Mouse (Mus musculus): Measurements from ENCODE around the gene Hsd17b1. TPM values are rescaled to one million over a fixed set of nuclear protein-coding genes. Genes with fewer than 3 reads are reported as not detected.
A peak's percentile ranks its signal among the peaks of the same experiment; 100 is the strongest.

Gene Hsd17b1
- not detected for polyA plus RNA-seq (2017; shearing (Covaris generic))

DNA sequence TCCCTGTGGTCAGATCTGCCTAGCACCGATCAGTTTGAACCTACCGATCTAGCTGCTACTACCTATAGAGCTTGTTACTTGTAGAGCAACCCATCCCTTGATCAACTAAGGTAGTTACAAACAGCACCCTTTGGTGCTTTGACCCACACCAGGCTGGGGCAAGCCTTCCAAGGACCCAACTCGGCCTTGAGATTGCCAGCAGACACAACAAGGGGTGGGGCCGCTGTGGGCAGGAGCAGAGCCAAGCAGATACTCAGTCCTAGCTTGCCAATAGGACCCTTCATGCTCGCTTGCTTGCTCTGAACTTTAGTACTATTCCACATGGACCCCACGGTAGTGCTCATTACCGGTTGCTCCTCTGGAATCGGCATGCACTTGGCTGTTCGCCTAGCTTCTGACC, at the start of gene Hsd17b1:
TSS of gene Hsd17b1 (plus strand) at position 291 of the 400 bp plus-strand sequence.
- ATAC-seq: no peak

DNA sequence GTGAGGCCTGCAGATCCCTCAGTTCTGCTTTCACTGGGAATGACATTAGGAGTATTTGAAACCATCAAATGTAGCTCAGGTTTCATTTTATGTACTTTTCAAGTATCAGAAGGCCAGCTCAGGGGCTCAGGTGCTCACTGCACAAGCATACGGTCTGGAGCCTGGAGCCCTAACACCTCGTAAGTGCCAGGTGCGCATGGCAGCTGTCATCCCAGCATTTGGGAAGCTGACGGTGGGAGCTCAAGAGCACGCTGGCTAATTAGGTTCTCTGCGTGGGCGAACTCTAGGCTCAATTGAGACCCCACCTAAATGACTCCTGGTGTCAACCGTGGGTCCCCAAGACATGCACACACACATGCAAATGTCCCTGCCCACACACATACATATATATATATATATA, 48.9 kb upstream of the Hsd17b1 start:
- ATAC-seq: no peak

DNA sequence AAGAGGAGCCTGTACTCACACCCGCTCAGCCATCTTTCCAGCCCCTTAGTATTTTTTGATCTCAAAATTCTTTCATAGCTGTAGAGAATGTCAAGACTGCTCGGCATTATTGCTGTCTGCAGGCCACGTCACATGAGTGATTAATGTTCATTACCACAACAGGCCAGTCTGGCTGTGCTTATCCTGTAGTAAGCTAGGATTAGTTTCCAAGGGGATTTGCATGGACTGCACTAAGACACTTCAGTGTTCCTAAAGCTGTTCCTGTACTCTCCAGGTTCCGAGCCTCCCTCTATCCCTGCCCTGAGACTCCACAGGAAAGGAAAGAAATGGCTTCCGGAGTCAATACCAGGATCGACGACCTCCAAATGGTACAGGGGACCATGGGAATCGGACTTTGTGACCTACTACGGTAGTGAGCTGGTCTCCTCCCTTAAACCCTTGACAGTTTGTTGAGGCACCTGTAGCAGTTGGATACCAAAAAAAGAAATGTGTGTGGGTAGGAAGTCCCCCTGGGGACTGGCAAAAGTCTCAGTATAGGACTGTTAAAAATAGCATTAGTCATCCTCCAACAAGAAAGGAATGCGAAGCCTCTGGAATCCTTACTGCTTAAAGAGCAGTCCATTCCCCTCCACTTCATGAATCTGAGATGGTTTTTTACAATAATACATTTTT, 47.9 kb upstream of the Hsd17b1 start:
- ATAC-seq: no peak

DNA sequence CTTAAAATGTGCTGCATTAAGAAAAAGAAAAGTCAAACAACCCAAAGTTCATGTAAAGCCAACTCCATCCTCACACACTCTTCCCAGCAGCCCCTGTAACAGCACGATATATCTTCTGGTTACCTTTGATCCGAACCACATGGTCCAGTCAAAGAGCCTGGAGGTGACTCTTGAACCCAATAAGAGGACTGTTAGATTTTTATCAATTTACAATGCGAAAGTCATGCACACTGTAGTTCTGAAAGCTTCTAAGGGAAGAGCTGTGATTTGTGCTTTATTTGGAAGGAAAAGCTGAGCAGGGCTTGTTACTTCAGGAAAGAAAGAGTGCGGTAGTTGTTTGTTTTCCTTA, 47.4 kb upstream of the Hsd17b1 start:
- ATAC-seq: no peak

DNA sequence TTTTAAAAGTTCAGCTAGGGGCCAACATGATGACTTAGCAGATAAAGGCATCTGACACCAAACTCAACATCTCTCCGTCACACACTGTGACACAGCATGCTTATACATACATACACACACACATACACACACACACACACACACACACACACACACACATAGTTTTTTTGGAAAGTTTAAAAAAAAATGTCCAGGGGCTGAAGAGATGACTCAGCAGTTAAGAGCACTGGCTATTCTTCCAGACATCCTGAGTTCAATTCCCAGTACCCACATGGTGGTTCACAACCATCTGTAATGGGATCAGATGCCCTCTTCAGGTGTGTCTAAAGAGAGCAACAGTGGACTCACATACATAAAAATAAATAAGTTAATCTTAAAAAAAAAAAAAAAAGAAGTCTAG, 46.7 kb upstream of the Hsd17b1 start:
- ATAC-seq: no peak

DNA sequence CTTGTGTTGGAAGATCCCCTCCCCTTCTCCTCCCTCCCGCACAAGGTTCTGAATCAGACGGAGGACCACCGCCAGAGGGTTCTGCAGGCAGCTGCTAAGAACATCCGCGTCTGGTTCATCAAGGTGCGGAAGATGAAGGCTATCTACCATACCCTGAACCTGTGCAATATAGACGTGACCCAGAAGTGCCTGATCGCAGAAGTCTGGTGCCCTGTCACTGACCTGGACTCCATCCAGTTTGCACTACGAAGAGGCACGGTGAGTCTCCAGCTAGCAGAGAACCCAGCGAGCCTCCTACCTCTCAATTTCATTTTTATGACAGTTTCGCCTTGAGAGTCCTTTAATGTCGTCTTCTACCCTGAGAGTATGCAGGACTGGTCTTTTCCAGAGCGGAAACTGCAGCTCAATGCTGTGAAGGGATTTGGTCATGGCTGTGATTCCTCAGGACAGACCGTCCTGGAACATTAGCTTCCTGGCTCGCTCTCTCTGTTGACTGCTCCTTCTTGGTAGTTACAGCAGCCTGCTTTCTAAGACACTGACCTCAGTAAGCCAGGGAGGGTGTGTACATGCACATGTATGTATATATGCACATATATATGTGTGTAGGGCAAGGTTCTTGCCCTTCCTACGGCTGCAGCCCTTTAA, 44.2 kb upstream of the Hsd17b1 start:
- ATAC-seq: no peak

DNA sequence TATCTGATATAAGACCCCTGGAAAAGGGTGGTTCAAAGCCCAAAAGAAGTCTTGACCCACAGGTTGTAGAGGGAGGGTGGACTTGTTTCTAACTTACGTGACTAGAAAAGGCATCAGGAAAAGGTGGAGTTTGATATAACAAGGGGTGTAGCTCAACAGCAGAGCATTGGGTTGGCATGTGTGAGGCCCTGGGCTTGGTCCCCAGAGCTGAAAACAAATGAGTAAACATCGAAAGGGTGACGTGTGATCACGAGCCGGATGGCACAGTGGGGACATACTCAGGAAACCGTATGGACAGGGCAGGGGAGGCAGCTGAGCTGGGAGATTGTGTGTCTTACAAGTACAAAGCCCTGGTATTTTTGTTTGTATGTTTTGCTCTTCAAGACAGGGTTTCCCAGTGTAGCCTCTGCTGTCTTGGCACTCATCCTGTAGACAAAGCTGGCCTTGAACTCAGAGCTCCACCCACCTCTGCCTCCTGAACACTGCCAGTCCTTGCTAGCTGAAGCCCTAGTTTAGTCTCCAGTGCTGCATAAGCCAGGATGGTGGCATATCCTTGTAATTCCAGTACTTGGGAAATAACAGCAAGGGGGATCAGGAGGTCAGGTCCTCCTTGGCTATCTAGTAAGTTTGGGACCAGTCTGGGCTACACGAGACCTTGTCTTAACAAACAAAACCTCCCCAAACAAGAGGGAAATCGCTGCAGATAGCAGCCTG, 43.4 kb upstream of the Hsd17b1 start:
- no peak for ATAC-seq

DNA sequence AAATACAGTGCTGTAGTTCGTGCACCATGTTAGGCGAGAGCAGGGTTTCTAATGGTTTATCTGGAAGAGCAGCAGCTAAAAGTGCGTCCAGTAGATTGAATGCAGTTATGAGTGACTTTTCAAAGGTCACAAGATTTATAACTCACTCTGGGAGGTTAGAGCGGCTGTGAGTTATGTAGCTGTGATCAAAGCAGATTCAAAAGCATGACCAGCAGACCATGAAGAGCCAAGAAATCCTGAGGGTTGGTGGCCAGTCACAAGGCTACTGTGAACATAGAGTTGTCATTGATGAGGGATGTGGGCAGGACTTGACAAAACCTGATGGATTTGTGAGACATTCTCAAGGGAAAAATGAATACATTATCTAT, 42.9 kb upstream of the Hsd17b1 start:
- ATAC-seq: no peak

DNA sequence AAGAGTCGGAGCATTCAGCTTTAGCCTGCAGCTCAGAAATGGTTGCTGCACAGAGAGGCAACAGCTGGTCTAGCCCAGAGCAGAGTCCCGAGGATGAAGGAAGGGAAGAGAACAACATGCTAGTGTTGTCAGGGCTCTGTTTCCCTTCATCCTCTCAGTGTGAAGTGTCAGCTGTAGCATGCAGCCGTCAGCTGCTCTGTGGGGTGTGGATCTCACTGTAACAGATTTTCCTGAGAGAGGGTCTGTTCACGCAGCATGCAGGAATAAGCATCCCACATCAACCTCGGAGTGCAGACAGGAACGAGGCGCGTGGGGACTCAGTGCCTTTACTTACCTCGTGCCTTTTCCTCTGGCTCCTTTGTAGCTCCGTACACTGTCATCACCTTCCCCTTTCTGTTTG, 40.4 kb upstream of the Hsd17b1 start:
- ATAC-seq: no peak

DNA sequence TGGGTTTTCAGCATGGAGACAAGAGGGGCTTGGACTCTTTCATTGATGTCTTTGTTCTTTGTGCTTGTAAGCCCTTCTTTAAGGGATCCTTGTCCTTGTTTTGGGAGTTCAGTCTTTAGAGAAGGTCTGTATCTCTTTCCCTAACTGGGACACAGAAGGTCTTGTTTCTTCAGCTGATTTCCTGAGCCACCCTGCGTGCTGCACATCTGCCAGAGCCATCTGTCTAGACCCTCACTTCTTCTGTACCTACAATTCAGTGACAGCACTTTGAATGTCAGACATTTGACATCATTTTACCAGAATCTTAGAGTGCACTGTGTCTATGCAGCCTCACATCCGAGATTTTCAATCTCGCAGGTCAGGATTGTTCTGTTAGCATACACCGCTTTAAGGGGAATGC, 32.4 kb upstream of the Hsd17b1 start:
- no peak for ATAC-seq

DNA sequence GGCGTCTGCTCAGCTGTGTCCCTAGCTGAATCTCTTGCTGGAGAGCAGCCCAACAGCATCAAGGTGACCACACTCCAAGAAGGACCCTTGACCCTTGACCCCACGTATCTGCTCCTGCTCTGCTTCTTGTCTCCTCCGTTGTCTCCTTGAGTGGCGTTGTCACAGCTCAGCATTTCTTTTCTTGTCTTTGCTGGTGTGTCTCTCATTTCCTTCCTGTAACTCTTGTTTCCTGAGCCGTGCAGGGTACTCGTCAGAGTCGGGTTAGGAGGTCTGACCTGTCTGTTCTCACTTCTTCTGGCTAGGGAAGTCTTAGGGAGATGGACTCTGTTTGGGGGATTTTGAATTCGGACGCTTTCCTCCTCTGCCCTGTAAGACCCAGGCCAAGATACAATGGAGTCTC, 31.8 kb upstream of the Hsd17b1 start:
- ATAC-seq: no peak

DNA sequence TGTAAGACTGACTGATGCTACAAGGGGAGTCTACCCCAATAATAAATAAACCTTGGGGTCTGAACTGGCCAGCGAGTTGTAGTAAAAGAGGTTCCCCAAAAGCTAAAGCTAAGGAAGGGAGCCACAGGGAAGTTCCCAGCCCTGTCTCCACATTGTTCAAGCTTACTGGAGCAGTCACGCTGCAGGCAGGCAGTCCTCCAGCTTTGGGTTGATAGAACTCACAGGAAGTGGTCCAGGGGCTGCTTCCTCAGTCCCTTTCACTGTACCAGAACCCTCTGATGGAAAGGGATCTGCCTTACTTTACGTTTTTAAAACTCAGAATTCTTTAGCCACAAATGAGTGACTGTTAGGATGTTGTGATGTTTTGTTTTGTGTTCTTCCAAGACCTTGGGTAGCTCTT, 30.7 kb upstream of the Hsd17b1 start:
- no peak for ATAC-seq

DNA sequence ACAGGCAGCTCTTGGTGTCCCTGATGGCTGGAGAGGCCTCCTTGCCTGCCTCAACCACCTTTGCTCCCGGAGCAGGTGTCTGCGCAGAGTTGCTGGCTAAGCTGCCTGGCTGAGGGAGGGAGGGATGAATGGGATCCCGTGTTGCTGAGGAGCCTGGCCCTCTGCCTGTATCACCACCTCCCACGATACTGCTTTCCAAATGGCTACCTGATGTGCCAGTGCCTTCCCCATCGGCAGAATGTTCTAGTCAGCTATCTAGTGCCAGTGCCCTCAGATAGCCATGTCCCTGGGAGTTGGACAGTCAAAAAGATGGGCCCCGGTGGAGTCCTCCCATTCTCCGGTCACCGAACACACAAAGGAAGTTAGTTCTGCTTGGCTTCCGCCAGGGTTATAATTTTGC, 27.9 kb upstream of the Hsd17b1 start:
- ATAC-seq: no peak

DNA sequence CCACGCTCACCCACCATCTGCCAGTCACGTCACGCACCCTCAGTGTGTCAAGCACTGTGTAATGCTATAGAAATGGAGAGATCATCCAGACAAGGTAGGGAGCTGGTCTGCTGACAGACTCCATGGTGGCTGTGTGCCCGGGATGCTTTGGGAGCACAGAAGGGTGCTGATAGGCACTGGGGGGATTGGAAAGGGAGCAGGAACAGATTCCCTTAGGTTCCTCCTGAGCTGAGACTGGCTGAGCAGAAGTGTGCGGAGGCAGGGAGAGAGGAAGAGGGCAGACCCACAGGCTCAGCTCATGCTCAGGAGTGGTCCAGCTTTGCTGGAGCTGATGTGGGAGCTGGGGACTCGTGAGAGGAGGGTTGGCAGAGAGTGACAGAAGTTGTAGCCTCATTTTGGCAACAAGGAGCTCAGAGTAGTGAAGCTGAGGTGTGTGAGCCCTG, 27.1 kb upstream of the Hsd17b1 start:
- ATAC-seq: no peak

DNA sequence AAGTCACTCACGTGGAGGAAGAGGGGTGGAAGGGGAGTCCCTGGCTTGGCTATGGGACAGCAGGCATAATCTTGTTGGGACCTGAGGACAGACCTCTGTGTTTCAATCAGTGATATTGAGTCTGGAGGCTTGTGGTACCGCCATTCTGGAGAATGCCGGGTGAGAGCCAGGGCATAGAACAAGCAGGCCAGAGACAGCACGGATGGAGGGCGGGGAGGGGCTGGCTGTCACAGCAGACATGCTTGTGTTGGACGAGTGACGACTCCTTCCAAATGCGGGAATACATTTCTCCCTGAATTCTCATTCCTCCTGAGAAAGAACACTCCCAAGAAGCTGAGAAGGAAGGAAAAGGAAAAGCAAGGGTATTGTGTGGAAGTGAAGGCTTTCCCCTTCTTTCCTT, 26.6 kb upstream of the Hsd17b1 start:
- ATAC-seq: no peak

DNA sequence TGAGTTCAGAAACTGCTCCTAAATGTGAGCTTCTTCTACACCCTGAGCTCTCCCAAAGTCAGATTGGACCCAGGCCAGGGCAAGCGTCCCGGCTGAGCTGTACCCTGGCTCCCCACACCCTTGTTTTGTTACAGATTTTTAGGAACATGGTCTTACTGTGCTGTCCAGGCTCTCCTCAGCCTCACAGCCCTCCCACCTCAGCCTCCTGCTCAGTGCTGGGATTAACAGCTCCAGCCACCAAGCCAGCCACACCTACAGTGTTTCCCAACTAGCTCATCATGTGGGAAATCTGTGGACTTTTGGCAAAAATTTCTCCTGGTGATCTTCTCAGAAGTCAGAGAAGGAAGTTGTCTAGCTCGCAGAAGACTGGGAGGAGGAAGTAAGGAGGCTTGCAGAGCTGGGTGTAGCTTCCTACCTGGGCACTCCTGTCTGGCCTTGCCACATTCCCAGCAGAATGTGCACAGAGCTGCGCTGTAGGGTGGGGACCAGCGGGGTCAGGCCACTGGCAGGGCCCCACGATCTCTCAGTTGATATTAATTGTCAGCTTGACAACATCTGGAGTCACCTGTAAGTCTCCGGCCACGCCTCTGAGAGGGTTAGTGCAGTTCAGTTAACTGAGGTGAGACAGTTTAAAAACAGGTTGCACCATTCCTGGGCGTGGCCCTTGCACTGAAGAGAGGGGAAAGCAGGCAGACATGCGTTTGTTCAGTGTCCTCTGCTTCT, 25.3 kb upstream of the Hsd17b1 start:
- no peak for ATAC-seq

DNA sequence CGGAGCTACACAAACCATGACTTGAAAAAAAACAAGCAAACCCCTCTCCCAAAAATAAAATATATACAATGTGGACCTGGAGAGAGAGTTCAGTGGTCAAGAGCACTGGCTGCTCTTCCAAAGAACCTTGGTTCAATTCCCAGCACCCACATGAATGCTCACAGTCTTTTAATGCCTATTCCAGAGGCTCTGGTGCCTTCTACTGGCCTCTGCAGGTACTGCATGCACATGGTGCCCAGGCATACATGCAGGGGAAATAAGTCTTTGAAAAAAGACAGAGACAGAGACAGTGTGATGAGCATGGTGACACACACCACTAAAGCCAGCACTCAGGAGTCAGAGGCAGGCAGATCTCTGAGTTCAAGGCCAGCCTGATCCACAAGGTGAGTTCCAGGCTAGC, 24.2 kb upstream of the Hsd17b1 start:
- no peak for ATAC-seq

DNA sequence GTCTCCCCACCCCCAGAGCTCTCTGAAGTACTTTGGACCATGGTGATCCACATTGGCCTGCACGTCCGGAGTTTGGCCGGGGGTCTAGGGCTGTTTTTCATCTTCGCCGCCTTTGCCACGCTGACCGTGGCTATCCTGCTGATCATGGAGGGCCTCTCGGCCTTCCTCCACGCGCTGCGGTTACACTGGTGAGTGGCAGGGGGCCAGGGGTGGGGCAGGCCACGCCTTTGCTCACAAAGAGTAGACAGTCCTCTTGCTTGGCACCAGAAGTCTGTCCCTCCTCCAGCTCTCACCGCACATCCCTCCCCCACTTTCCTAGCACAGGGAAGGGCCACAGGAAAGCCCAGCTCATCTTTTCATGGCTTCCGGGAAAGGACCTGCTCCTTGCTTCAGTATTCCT, 22.8 kb upstream of the Hsd17b1 start:
- no peak for ATAC-seq

DNA sequence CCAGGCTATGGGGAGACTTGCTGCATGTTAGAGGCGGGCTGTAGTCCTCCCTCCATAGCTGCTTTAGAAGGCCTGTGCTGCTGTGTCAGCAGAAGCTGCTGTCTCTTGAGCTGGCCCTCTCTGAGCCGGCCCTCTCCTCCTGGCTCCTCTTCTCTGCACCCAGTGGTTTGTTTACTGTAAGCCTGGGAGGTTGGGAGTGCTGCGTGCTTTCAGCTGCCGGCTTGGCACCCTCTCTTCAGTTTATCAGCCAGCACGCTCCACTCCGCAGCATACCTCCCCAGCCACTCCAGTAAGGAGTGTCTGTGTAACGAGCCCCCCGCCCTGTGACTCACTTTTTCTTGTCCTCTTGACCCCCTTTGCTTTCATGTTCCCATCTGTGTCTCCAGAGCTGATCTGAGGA, 21.3 kb upstream of the Hsd17b1 start:
- no peak for ATAC-seq

DNA sequence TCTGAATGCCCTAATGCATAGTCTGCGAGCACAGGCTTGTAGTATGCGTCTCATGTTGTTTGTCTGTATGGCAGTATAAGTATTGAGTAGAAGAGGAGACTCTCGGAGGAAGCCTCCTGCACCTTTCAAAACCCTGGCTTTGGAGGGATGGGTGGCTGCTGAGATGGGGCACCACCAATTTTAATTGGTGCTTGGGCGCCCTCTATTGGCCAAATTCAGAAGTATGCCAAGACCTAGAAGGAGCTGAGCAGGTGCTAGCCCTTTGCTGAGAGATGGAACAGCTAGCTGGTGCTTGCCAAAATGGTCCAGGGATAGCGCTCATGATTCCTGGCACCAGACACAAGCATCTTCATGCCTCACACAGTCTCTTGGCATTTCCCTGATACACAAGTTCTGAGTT, 20.4 kb upstream of the Hsd17b1 start:
- peak; percentile 76 for ATAC-seq

DNA sequence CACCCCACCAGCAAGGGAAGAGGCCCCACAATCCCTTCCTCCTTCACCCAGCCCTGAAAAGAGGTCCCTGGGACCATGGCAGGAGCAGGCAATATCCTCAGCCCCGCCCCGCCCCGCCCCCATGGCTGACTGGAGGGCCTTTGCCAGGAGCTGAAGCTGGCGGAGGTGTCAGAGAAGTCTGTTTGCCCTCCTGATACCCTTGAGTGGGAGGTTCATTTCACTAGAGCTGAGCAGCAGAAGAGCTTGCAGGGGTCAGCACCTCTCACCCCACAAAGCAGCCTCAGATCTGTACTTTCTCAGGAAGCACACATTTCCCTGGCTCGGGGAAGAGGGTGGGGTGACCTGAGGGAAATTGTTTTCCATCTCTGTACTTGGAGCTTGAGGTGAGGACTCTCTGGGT, 19.5 kb upstream of the Hsd17b1 start:
- ATAC-seq: no peak

DNA sequence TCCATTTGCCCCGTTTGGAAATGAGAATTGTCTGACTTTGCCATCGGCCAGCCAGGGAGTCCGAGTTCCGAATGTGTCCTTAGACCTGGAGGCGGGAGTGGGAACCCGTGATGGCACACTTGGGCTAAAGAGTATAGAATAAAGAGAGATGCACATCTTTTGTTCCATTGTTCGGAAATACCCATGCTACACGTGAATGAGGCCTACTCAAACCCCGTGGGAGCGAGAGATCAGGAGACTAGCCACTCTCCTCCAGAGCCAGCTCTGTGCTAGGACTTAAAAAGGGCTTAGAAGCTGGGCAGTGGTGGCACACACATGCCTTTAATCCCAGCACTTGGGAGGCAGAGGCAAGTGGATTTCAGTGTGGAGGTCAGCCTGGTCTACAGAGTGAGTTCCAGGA, 18.7 kb upstream of the Hsd17b1 start:
- ATAC-seq: no peak

DNA sequence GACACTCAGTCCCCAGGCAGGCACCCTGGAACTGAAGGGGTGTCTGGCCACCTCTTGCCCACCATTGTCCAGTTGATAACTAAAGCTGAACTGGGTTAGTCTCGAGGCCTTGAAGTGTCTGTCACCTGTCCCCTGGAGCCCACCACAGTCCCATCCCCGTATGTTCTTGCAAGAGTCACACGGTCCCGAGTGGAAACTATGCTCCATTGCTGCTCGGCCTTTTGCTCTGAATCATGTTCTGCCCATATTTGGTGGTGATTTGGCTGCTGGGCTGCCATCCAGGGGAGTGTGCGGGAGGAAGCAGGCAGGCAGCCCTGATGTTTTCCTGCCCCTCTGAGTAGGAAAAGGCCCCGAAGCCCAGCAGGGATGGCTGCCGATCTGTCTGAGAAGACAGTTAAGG, 18.1 kb upstream of the Hsd17b1 start:
- ATAC-seq: no peak

DNA sequence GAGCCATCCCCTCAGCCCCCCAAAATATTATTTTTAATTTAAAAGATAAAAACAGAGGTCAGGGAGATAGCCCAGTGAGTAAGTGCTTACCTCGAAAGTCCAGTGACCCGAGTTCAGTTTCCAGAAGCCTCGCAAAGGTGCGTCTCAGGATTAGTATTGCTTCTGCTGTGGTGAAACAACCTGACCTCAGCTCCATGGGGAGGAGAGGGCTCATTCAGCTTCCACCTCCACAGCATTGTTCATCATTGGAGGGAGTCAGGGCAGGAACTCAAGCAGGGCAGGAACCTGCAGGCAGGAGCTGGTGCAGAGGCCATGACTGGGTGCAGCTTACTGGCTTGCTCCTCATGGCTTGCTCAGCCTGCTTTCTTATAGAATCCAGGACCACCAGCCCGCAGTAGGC, 17.2 kb upstream of the Hsd17b1 start:
- ATAC-seq: no peak
